Mouse (Mus musculus): Measurements from ENCODE around the gene 4933427I04Rik. TPM values are rescaled to one million over a fixed set of nuclear protein-coding genes. Genes with fewer than 3 reads are reported as not detected.

4933427I04Rik gene
- polyA plus RNA-seq, 1 experiment from 2014 or later, result not detected

DNA sequence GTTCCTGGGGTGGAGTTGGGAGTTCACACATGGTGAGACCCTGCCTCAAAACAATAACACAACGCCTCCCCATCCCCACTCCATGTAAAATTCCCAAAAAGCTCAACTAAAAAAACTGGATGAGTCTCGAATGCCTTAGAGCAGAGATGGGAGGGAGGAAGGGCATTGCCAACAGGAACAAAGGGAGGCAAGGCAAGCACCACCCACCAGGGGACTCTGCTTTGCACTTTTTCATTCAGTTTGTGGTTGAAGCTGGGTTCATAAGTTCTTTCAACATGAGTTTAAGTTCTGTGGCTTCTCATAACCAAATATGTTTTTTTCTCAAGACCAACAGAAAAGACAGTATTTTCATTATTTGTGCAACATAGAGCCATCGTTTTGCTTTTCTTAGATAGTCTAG, 44.0 kb downstream of the 4933427I04Rik start:
- 73% methylated on average over 3 of the region's 3 CpGs for WGBS
- DNase-seq (ENCODE audit: low spot score), result no peak
- H3K4me1 ChIP-seq, result peaks cover 8% of the 10 kb centered on the region
- peaks cover 5% of the 10 kb centered on the region; the same call in 1 of the 2 replicates for H3K36me3 ChIP-seq
- no peaks in the 10 kb centered on the region for H3K27me3 ChIP-seq (ENCODE audit: low read depth, poor library complexity, severe bottlenecking)
- H3K27ac ChIP-seq, result no peak overlapping the region
- H3K4me3 ChIP-seq, result no peak overlapping the region
- H3K9me3 ChIP-seq (replicated peaks), result no peaks in the 10 kb centered on the region

DNA sequence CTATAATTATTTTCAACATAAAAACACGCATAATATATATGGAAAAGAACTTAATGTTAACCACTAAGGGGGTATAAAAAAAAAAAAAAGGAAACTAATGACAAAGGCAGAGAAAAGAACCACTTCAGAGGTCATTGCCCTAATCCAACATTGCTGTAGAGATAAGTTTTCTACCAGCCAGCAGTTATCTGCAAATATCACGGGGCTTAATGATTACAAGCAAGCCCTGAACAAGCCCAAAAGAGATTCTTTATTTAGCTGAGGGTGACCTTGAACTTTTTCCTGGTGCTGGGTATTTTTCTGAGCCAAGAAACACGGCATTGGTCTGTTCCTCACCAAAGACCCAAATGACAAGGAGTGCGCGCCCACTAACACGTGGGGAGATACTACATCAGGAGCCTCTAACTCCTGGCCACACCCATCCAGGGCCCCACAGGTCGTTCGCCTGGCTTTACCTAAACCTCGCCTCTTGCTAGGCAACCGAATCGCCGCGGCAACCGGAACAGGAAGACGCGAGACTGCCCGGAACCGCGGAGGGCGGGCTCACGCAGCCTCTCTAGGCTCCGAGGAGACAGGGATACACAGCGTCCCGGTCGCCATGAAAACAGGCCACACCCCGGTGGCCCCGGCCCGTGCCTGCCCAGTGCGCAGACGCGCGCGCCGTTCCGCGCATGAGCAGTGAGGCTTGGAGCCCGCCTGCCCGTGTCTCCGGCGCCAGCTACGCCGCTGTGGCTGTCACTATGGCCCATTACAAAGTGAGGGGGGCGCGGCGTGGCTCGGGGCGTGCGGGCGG, 45.0 kb downstream of the 4933427I04Rik start, which contains the start of gene Mycbp:
Gene Mycbp, plus strand, starts transcription at position 500 of the 793 bp plus-strand sequence.
- DNase-seq (ENCODE audit: low spot score), result peak; percentile 100
- Histone ChIP-seq H3K9me3 (replicated peaks) (no peaks in the 10 kb centered on the region), H3K36me3 (peaks cover 15% of the 10 kb centered on the region), H3K27me3 (ENCODE audit: low read depth, poor library complexity, severe bottlenecking) (no peaks in the 10 kb centered on the region), H3K4me3 (peak within 1 kb of the TSS; percentile 94), H3K4me1 (peaks cover 8% of the 10 kb centered on the region), H3K27ac (peak within 1 kb of the TSS; percentile 88)
- WGBS, result 2% methylated on average over 49 of the region's 49 CpGs

DNA sequence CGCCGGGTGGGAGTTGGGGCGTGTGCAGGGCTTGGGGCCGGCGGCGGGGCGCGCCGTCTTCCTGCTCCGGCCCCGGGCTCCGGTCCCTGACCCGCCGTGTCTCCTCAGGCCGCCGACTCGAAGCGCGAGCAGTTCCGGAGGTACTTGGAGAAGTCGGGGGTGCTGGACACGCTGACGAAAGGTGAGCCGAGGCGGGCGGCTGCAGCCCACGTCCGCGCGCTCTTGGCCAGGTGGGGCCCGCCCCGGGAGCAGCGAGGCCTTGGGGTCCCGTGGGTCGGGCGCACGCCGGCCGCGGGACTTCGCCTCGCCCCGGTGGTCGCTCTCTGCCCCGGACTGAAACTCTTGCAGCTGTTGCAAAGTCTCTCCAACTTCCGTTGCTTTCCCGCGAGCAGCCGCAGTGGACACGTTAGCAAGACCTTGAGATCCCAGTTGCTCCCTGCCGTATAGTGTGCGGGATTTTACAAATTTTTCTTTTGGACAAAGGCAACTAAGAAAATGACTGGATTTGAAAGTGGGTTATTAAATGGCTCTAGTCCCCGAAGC, 45.7 kb downstream of the 4933427I04Rik start:
- peak overlapping the region; percentile 88 for H3K27ac ChIP-seq
- no peak for DNase-seq (ENCODE audit: low spot score)
- H3K27me3 ChIP-seq (ENCODE audit: low read depth, poor library complexity, severe bottlenecking), result no peaks in the 10 kb centered on the region
- peaks cover 8% of the 10 kb centered on the region for H3K4me1 ChIP-seq
- peak overlapping the region; percentile 94 for H3K4me3 ChIP-seq
- under 1% methylated on average over 53 of the region's 53 CpGs for WGBS
- peaks cover 22% of the 10 kb centered on the region for H3K36me3 ChIP-seq
- H3K9me3 ChIP-seq (replicated peaks), result no peaks in the 10 kb centered on the region

DNA sequence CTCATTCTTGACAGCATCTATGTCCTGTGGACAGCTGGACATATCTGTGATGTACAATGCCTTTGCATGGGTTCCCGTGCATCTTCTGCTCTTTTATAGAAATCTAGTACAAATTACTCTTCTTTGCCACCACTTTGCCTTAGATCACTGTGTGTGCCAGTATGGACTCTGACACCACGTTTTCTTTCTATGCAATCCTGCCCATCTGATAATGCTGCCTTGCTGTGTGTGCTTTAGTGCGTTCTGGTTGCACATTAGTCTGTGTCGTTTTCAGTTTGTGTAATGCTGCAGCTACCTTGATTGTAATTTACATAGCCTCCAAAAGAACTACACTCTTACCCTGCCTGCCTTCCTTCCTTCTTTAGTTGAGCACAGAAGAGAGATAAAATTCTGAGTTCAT, 52.0 kb downstream of the 4933427I04Rik start:
- Histone ChIP-seq H3K9me3 (replicated peaks) (no peaks in the 10 kb centered on the region), H3K4me1 (peaks cover 7% of the 10 kb centered on the region), H3K27me3 (ENCODE audit: low read depth, poor library complexity, severe bottlenecking) (no peaks in the 10 kb centered on the region), H3K27ac (no peak overlapping the region), H3K36me3 (peaks cover 65% of the 10 kb centered on the region), H3K4me3 (no peak overlapping the region)
- WGBS, result 87% methylated on average over 4 of the region's 4 CpGs
- no peak for DNase-seq (ENCODE audit: low spot score)

DNA sequence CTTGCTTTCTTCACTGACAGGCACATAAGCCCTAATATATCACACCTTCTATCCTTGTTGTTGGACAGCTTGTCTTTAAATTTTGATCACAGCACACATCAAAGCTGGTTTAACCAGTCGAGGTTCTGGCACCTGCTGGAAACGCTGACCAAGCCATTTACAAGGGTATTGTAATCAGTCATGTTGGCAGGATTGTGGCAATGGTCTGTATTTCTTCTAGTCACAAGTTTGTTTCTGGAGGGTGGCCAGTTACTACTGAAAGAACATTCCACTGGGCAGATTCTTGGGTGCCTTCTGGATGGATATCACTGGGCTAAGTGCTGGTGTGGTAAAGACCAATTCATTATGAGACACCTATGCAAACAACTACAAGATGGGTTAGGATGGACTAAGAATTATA, 53.0 kb downstream of the 4933427I04Rik start:
- no peaks in the 10 kb centered on the region for H3K9me3 ChIP-seq (replicated peaks)

More for the DNA sequence above, 53.0 kb downstream of the 4933427I04Rik start:
- 73% methylated on average over 2 of the region's 2 CpGs for WGBS
- peaks cover 9% of the 10 kb centered on the region for H3K4me1 ChIP-seq
- no peaks in the 10 kb centered on the region for H3K27me3 ChIP-seq (ENCODE audit: low read depth, poor library complexity, severe bottlenecking)
- H3K27ac ChIP-seq, result no peak overlapping the region
- H3K36me3 ChIP-seq, result peaks cover 65% of the 10 kb centered on the region
- H3K4me3 ChIP-seq, result no peak overlapping the region
- no peak for DNase-seq (ENCODE audit: low spot score)

Other genes with a start within 250 kb of the 4933427I04Rik start
- 45.2 and 55.5 TPM in 2 replicates for gene Macf1, start 175.3 kb upstream of the 4933427I04Rik start, polyA plus RNA-seq (2016; fragmentation: Nextera tagmentation; extraction: Ambion mirVana)
- gene Ndufs5, start 141.5 kb upstream of the 4933427I04Rik start, polyA plus RNA-seq (2016; fragmentation: Nextera tagmentation; extraction: Ambion mirVana), result 340 and 356 TPM in 2 replicates
- gene Akirin1, start 109.3 kb upstream of the 4933427I04Rik start, polyA plus RNA-seq (2016; fragmentation: Nextera tagmentation; extraction: Ambion mirVana), result 49.5 and 55.1 TPM in 2 replicates
- 0.45 and 0.79 TPM in 2 replicates for gene Rhbdl2, start 71.8 kb upstream of the 4933427I04Rik start, polyA plus RNA-seq (2016; fragmentation: Nextera tagmentation; extraction: Ambion mirVana)
- 66.8 and 76.1 TPM in 2 replicates for gene Mycbp, start 45.2 kb downstream of the 4933427I04Rik start, polyA plus RNA-seq (2016; fragmentation: Nextera tagmentation; extraction: Ambion mirVana)
- gene Rragc, start 57.8 kb downstream of the 4933427I04Rik start, polyA plus RNA-seq (2016; fragmentation: Nextera tagmentation; extraction: Ambion mirVana), result 33.2 and 38.9 TPM in 2 replicates
- not detected in 2 replicates for gene 4930535I16Rik, start 58.3 kb downstream of the 4933427I04Rik start, polyA plus RNA-seq (2016; fragmentation: Nextera tagmentation; extraction: Ambion mirVana)

All from limb, embryonic 10.5 days (tissue).